In the genomic region with DNA sequence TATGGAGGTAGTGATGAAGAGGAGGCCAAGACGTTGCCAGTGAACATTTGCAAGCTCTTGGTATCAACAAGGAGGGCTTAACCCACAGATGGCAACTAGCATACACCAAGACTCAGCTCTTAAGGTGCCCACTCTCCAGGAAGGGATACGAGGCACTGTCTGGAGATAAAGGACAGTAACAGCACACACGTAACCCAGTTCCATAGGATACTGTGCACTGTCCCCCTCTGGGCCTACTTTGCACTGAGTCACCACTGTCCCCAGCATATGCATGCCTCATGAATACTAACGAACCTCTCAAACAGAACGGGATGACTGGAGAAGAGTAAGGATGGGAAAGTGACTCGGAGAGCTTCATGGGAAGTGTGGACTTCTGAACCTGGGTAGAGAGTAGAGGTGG, we compare ENCODE assay signal across 13 mouse cellular contexts. TPM values are rescaled to one million over a fixed set of nuclear protein-coding genes. Genes with fewer than 3 reads are reported as not detected.
DNase-seq lines count a peak whose midpoint lies in the region; ATAC-seq lines count a peak whose summit lies in the region.
"Had no signal": no experiment of that assay in that cellular context is flagged by ENCODE, and none has a peak within 500 bp of the region (broad histone marks: within the 10 kb centered on the region; RNA-seq: fewer than 3 reads in every experiment).

No protein-coding gene starts in this region.

- H3K27ac ChIP-seq in forebrain, embryonic 13.5 days, result 0 out of 2 replicates have a peak overlapping the region, but pooled peaks have one; percentile 35
- no peak overlapping the region for H3K27ac ChIP-seq in forebrain, embryonic 16.5 days (ENCODE audit: low read length)
- peak overlapping the region; percentile 50 for H3K27ac ChIP-seq in lung, embryonic 16.5 days (ENCODE audit: low read length)
- H3K27ac ChIP-seq in hindbrain, embryonic 15.5 days (replicated peaks), result peak overlapping the region; percentile 27
- H3K27ac ChIP-seq in midbrain, embryonic 15.5 days, result no peak overlapping the region

- peaks cover 65% of the 10 kb centered on the region for H3K4me1 ChIP-seq in forebrain, embryonic 13.5 days
- peaks cover 32% of the 10 kb centered on the region for H3K4me1 ChIP-seq in forebrain, embryonic 16.5 days (replicated peaks; ENCODE audit: control insufficient read depth, insufficient read depth, low read length)
- peaks cover 16% of the 10 kb centered on the region for H3K4me1 ChIP-seq in lung, embryonic 16.5 days (replicated peaks; ENCODE audit: control insufficient read depth, insufficient read depth, low read length)
- peaks cover 45% of the 10 kb centered on the region for H3K4me1 ChIP-seq in hindbrain, embryonic 15.5 days (replicated peaks)
- peaks cover 31% of the 10 kb centered on the region for H3K4me1 ChIP-seq in midbrain, embryonic 15.5 days

- ATAC-seq in forebrain, embryonic 13.5 days, result no peak
- ATAC-seq in forebrain, embryonic 16.5 days, result no peak
- ATAC-seq in lung, embryonic 16.5 days (ENCODE audit: low read depth), result no peak
- ATAC-seq in hindbrain, embryonic 15.5 days (ENCODE audit: low FRiP score, low read depth), result no peak
- ATAC-seq in midbrain, embryonic 15.5 days (replicated peaks), result peak; percentile 35
- ATAC-seq in inflammation-experienced regulatory T-cells, adult 6 months, result no peak
- ATAC-seq: liver, postnatal 0 days had no signal

- no peak for DNase-seq in lung, adult 18-20 months
- DNase-seq in B cell, adult 2 months, result no peak
- DNase-seq: gastrocnemius, postnatal 36 days; kidney, postnatal 10 days; liver, postnatal 0 days had no signal

- peaks cover 3% of the 10 kb centered on the region for H3K36me3 ChIP-seq in forebrain, embryonic 13.5 days (ENCODE audit: poor library complexity, severe bottlenecking)
- H3K36me3 ChIP-seq in forebrain, embryonic 16.5 days (ENCODE audit: control insufficient read depth, insufficient read depth), result no peaks in the 10 kb centered on the region
- no peaks in the 10 kb centered on the region for H3K36me3 ChIP-seq in lung, embryonic 16.5 days (ENCODE audit: control insufficient read depth, insufficient read depth, low read length)
- H3K36me3 ChIP-seq in hindbrain, embryonic 15.5 days, result no peaks in the 10 kb centered on the region
- H3K36me3 ChIP-seq in midbrain, embryonic 15.5 days (replicated peaks), result no peaks in the 10 kb centered on the region

- H3K27me3 ChIP-seq in forebrain, embryonic 13.5 days, result 0 out of 2 replicates have a peak, but pooled peaks cover 5% of the 10 kb centered on the region
- H3K27me3 ChIP-seq in forebrain, embryonic 16.5 days (replicated peaks; ENCODE audit: control insufficient read depth, insufficient read depth, low read length), result no peaks in the 10 kb centered on the region
- H3K27me3 ChIP-seq in lung, embryonic 16.5 days (ENCODE audit: control insufficient read depth, insufficient read depth, low read depth, low read length), result no peaks in the 10 kb centered on the region
- H3K27me3 ChIP-seq in hindbrain, embryonic 15.5 days, result no peaks in the 10 kb centered on the region
- no peaks in the 10 kb centered on the region for H3K27me3 ChIP-seq in midbrain, embryonic 15.5 days (replicated peaks)

- WGBS in forebrain, embryonic 13.5 days, result 59% methylated on average over 6 of the region's 6 CpGs
- 44% methylated on average over 6 of the region's 6 CpGs for WGBS in forebrain, embryonic 16.5 days
- WGBS in lung, embryonic 16.5 days, result 80% methylated on average over 6 of the region's 6 CpGs
- 49% methylated on average over 6 of the region's 6 CpGs for WGBS in hindbrain, embryonic 15.5 days
- WGBS in midbrain, embryonic 15.5 days, result 51% methylated on average over 6 of the region's 6 CpGs

- H3K9me3 ChIP-seq in forebrain, embryonic 13.5 days (replicated peaks), result no peaks in the 10 kb centered on the region
- H3K9me3 ChIP-seq in forebrain, embryonic 16.5 days (ENCODE audit: control insufficient read depth, low read length), result no peaks in the 10 kb centered on the region
- H3K9me3 ChIP-seq in lung, embryonic 16.5 days (ENCODE audit: control insufficient read depth, low read length), result no peaks in the 10 kb centered on the region
- no peaks in the 10 kb centered on the region for H3K9me3 ChIP-seq in hindbrain, embryonic 15.5 days
- H3K9me3 ChIP-seq in midbrain, embryonic 15.5 days, result no peaks in the 10 kb centered on the region
- H3K9me3 ChIP-seq: megakaryocyte, embryonic 14.5 days had no signal

- no peak overlapping the region for H3K4me3 ChIP-seq in forebrain, embryonic 13.5 days
- no peak overlapping the region for H3K4me3 ChIP-seq in forebrain, embryonic 16.5 days (replicated peaks; ENCODE audit: low read length)
- H3K4me3 ChIP-seq in lung, embryonic 16.5 days (ENCODE audit: low read length), result no peak overlapping the region
- H3K4me3 ChIP-seq in hindbrain, embryonic 15.5 days, result no peak overlapping the region
- H3K4me3 ChIP-seq in midbrain, embryonic 15.5 days, result no peak overlapping the region
- H3K4me3 ChIP-seq: erythroblast, embryonic 14.5 days; megakaryocyte, embryonic 14.5 days had no signal

- no peak overlapping the region for H3K4me2 ChIP-seq in forebrain, embryonic 13.5 days
- no peak overlapping the region for H3K4me2 ChIP-seq in forebrain, embryonic 16.5 days (ENCODE audit: low read length)
- H3K4me2 ChIP-seq in lung, embryonic 16.5 days (ENCODE audit: low read depth, low read length), result no peak overlapping the region
- H3K4me2 ChIP-seq in hindbrain, embryonic 15.5 days, result no peak overlapping the region
- H3K4me2 ChIP-seq in midbrain, embryonic 15.5 days, result no peak overlapping the region

- H3K9ac ChIP-seq in forebrain, embryonic 13.5 days, result no peak overlapping the region; the same call in 1 of the 2 replicates
- H3K9ac ChIP-seq in forebrain, embryonic 16.5 days (replicated peaks; ENCODE audit: low read depth, low read length), result no peak overlapping the region
- H3K9ac ChIP-seq in lung, embryonic 16.5 days (ENCODE audit: low read length), result no peak overlapping the region
- no peak overlapping the region for H3K9ac ChIP-seq in hindbrain, embryonic 15.5 days
- H3K9ac ChIP-seq in midbrain, embryonic 15.5 days, result no peak overlapping the region
- H3K9ac ChIP-seq: liver, postnatal 0 days had no signal

RNA-seq across cellular contexts. Expression of a gene that starts 48.2 kb away (rescaled TPM):
- 49.0 and 56.6 TPM in 2 replicates for polyA plus RNA-seq in forebrain, embryonic 13.5 days (2015; fragmentation: Nextera tagmentation; extraction: Ambion mirVana)
- polyA plus RNA-seq in forebrain, embryonic 16.5 days (2015; fragmentation: Nextera tagmentation; extraction: Ambion mirVana), result 44.8 and 50.4 TPM in 2 replicates
- 57.4 and 66.1 TPM in 2 replicates for polyA plus RNA-seq in lung, embryonic 16.5 days (2015; fragmentation: Nextera tagmentation; extraction: Ambion mirVana)
- 63.5 and 69.3 TPM in 2 replicates for polyA plus RNA-seq in hindbrain, embryonic 15.5 days (2015; fragmentation: Nextera tagmentation; extraction: Ambion mirVana)
- 76.6 and 80.1 TPM in 2 replicates for polyA plus RNA-seq in midbrain, embryonic 15.5 days (2015; fragmentation: Nextera tagmentation; extraction: Ambion mirVana)
- 10 to 100 TPM; 50.8 to 68.5 (median 62.7) TPM for polyA plus RNA-seq in inflammation-experienced regulatory T-cells, adult 6 months (2017; shearing (Covaris generic))

Comparison
In these comparisons a context has a peak if more than half of its experiments do, and no peak if none do; other contexts are left out.
1. H3K27ac ChIP-seq: peak in forebrain, embryonic 13.5 days (single experiment), lung, embryonic 16.5 days (single experiment) and hindbrain, embryonic 15.5 days (single experiment); none in forebrain, embryonic 16.5 days (single experiment) and midbrain, embryonic 15.5 days (single experiment).